Mouse (Mus musculus) midbrain, postnatal 0 days (tissue): ENCODE data around the gene Kalrn. TPM values are rescaled to one million over a fixed set of nuclear protein-coding genes. Genes with fewer than 3 reads are reported as not detected.

ENCODE experiments used
- ATAC-seq: fragments of 200-750 bp; cut with Nextera tagmentation; 2 replicates; pipeline ENCODE4 v1.8.0; 2017; ENCODE audit warnings: moderate number of reproducible peaks, mild to moderate bottlenecking, moderate TSS enrichment, moderate library complexity; ENCODE audit not compliant: low FRiP score
- DNase-seq: peaks from one replicate; pipeline ENCODE4 v3.0.0-alpha.2; 2015; ENCODE audit warnings: low spot score
- H3K27ac ChIP-seq: fragments of 300-500 bp; sonication (generic); 2 replicates; pipeline ENCODE4 v1.5.1; 2014; ENCODE audit warnings: low read depth, mild to moderate bottlenecking, low read length, mixed read lengths
- H3K27me3 ChIP-seq: fragments of 300-500 bp; sonication (generic); 2 replicates; pipeline ENCODE4 v1.6.1; 2014; ENCODE audit warnings: low read length, control low read depth, mixed read lengths; ENCODE audit not compliant: insufficient read depth
- H3K36me3 ChIP-seq: fragments of 300-500 bp; sonication (generic); 2 replicates; pipeline ENCODE4 v1.6.1; 2014; ENCODE audit warnings: low read length, control low read depth, mixed read lengths; ENCODE audit not compliant: insufficient read depth
- H3K4me1 ChIP-seq: fragments of 300-500 bp; sonication (generic); 2 replicates; pipeline ENCODE4 v1.6.1; 2014; ENCODE audit warnings: mild to moderate bottlenecking, control low read depth, antibody characterized with exemption, low read length, mixed read lengths; ENCODE audit not compliant: insufficient read depth
- H3K4me2 ChIP-seq: fragments of 300-500 bp; sonication (generic); 2 replicates; pipeline ENCODE4 v1.6.1; 2014; ENCODE audit warnings: low read depth, mild to moderate bottlenecking, low read length, mixed read lengths; ENCODE audit not compliant: poor library complexity, severe bottlenecking
- H3K4me3 ChIP-seq: fragments of 300-500 bp; sonication (generic); 2 replicates; pipeline ENCODE4 v1.5.1; 2014; ENCODE audit warnings: low read depth, mild to moderate bottlenecking, low read length, moderate library complexity
- H3K9ac ChIP-seq: fragments of 300-500 bp; sonication (generic); replicated peaks from 2 replicates; pipeline ENCODE4 v1.6.1; 2014; ENCODE audit warnings: mild to moderate bottlenecking, low read length, moderate library complexity, mixed read lengths; ENCODE audit not compliant: poor library complexity, severe bottlenecking
- H3K9me3 ChIP-seq: fragments of 300-500 bp; sonication (generic); 2 replicates; pipeline ENCODE4 v1.6.1; 2016; ENCODE audit warnings: low read length, control low read depth
- CTCF ChIP-seq: IDR thresholded peaks from 2 replicates; pipeline ENCODE4 v1.5.1; 2016; ENCODE audit warnings: antibody characterized with exemption, mild to moderate bottlenecking
- WGBS: fragments of 180-500 bp; shearing (Covaris S2); extraction: QIAGEN DNeasy Blood & Tissue Kit; methylation state at CpG from one replicate; pipeline ENCODE4 v1.1.7; 2014; 5-methylcytosine and 5-hydroxymethylcytosine counted together
- polyA plus RNA-seq: library from polyadenylated mRNA; unstranded; fragments of >200 nt; fragmentation: Nextera tagmentation; extraction: Ambion mirVana; gene quantifications from 2 replicates; pipeline ENCODE4 v1.2.1, GENCODE M21; 2015
- total RNA-seq: library from RNA; depleted of rRNA; stranded (reverse); fragments of >200 nt; gene quantifications from 2 replicates; pipeline ENCODE4 v1.2.3, GENCODE M21; 2014

The Kalrn gene
- total and polyA plus RNA-seq, 2 experiments from 2014 or later = 23.6 to 128 TPM

GRCm38 (mm10) chr16:34120801-34121201 is 452.5 kb downstream of the Kalrn start:
- Histone ChIP-seq H3K4me3 (no peak overlapping the region), H3K9me3 (no peaks in the 10 kb centered on the region), H3K4me1 (no peaks in the 10 kb centered on the region), H3K36me3 (no peaks in the 10 kb centered on the region), H3K9ac (no peak overlapping the region), H3K4me2 (no peak overlapping the region), H3K27me3 (no peaks in the 10 kb centered on the region), H3K27ac (no peak overlapping the region)
- DNase-seq (no peak), ATAC-seq (no peak)
- no peak for TF ChIP-seq CTCF
- WGBS = 65% methylated on average over 9 of the region's 9 CpGs

GRCm38 (mm10) chr16:34119844-34120243 is 453.5 kb downstream of the Kalrn start:
- 92% methylated on average over 7 of the region's 7 CpGs for WGBS
- no peaks in the 10 kb centered on the region for H3K36me3 ChIP-seq
- no peak overlapping the region for H3K9ac ChIP-seq
- no peak overlapping the region for H3K4me3 ChIP-seq
- H3K4me1 ChIP-seq = no peaks in the 10 kb centered on the region
- no peaks in the 10 kb centered on the region for H3K9me3 ChIP-seq
- no peak overlapping the region for H3K4me2 ChIP-seq
- no peak for TF ChIP-seq CTCF
- H3K27me3 ChIP-seq = no peaks in the 10 kb centered on the region
- DNase-seq (no peak), ATAC-seq (no peak)
- H3K27ac ChIP-seq = no peak overlapping the region

- peak; percentile 81 for TF ChIP-seq CTCF
- Histone ChIP-seq H3K27ac (no peak overlapping the region), H3K27me3 (no peaks in the 10 kb centered on the region), H3K4me2 (no peak overlapping the region), H3K4me3 (no peak overlapping the region), H3K36me3 (no peaks in the 10 kb centered on the region), H3K4me1 (no peaks in the 10 kb centered on the region), H3K9ac (no peak overlapping the region), H3K9me3 (no peaks in the 10 kb centered on the region)
- WGBS = 17% methylated on average over 2 of the region's 2 CpGs
- peak; percentile 60 for DNase-seq
- no peak for ATAC-seq
Measured at GRCm38 (mm10) chr16:34119370-34119769, 454.0 kb downstream of the Kalrn start.

GRCm38 (mm10) chr16:34114665-34115064 is 458.7 kb downstream of the Kalrn start:
- TF ChIP-seq CTCF = peak; percentile 90
- ATAC-seq (peak; percentile 64; the same call in 1 of the 2 replicates), DNase-seq (peak; percentile 83)
- WGBS = 2% methylated on average over 3 of the region's 3 CpGs
- Histone ChIP-seq H3K9ac (no peak overlapping the region), H3K4me1 (no peaks in the 10 kb centered on the region), H3K27ac (no peak overlapping the region), H3K4me3 (no peak overlapping the region), H3K36me3 (peaks cover 10% of the 10 kb centered on the region; the same call in 1 of the 2 replicates), H3K4me2 (no peak overlapping the region), H3K9me3 (no peaks in the 10 kb centered on the region), H3K27me3 (no peaks in the 10 kb centered on the region)

- ATAC-seq (no peak), DNase-seq (no peak)
- Histone ChIP-seq H3K9me3 (no peaks in the 10 kb centered on the region), H3K4me2 (no peak overlapping the region), H3K27ac (no peak overlapping the region), H3K4me3 (no peak overlapping the region), H3K9ac (no peak overlapping the region), H3K36me3 (peaks cover 10% of the 10 kb centered on the region; the same call in 1 of the 2 replicates), H3K27me3 (no peaks in the 10 kb centered on the region), H3K4me1 (no peaks in the 10 kb centered on the region)
- no peak for TF ChIP-seq CTCF
- WGBS = 81% methylated on average over 9 of the region's 9 CpGs
Measured at GRCm38 (mm10) chr16:34113150-34113549, 460.2 kb downstream of the Kalrn start.

GRCm38 (mm10) chr16:34112490-34112889 is 460.8 kb downstream of the Kalrn start:
- 38% methylated on average over 5 of the region's 5 CpGs for WGBS
- TF ChIP-seq CTCF = peak; percentile 58
- no peak overlapping the region for H3K4me2 ChIP-seq
- DNase-seq = no peak
- H3K27ac ChIP-seq = no peak overlapping the region
- no peak for ATAC-seq
- H3K36me3 ChIP-seq = peaks cover 10% of the 10 kb centered on the region; the same call in 1 of the 2 replicates
- H3K9ac ChIP-seq = no peak overlapping the region
- no peaks in the 10 kb centered on the region for H3K27me3 ChIP-seq
- no peaks in the 10 kb centered on the region for H3K4me1 ChIP-seq
- H3K4me3 ChIP-seq = no peak overlapping the region
- no peaks in the 10 kb centered on the region for H3K9me3 ChIP-seq
